Mouse (Mus musculus) midbrain, embryonic 14.5 days (tissue): ENCODE measurements around the gene Exoc3l2. TPM values are rescaled to one million over a fixed set of nuclear protein-coding genes. Genes with fewer than 3 reads are reported as not detected.
A peak's percentile ranks its signal among the peaks of the same experiment; 100 is the strongest.

Experiments
- ATAC-seq: fragments of 200-750 bp; cut with Nextera tagmentation; 2 replicates; pipeline ENCODE4 v1.8.0; 2017; ENCODE audit warnings: moderate number of reproducible peaks, moderate library complexity; ENCODE audit not compliant: low FRiP score, low TSS enrichment
- DNase-seq: peaks from one replicate; pipeline ENCODE4 v3.0.0-alpha.2; 2015
- H3K27ac ChIP-seq: fragments of 300-500 bp; sonication (generic); replicated peaks from 2 replicates; pipeline ENCODE4 v1.5.1; 2014; ENCODE audit warnings: mild to moderate bottlenecking, low read depth, low read length, moderate library complexity
- H3K27me3 ChIP-seq: fragments of 300-500 bp; sonication (generic); 2 replicates; pipeline ENCODE4 v1.6.1; 2014; ENCODE audit warnings: low read length, control low read depth, mixed read lengths; ENCODE audit not compliant: control insufficient read depth, insufficient read depth
- H3K36me3 ChIP-seq: fragments of 300-500 bp; sonication (generic); 2 replicates; pipeline ENCODE4 v1.6.1; 2014; ENCODE audit warnings: low read length, control low read depth; ENCODE audit not compliant: control insufficient read depth, insufficient read depth
- H3K4me1 ChIP-seq: fragments of 300-500 bp; sonication (generic); 2 replicates; pipeline ENCODE4 v1.6.1; 2014; ENCODE audit warnings: mild to moderate bottlenecking, antibody characterized with exemption, low read length, control low read depth; ENCODE audit not compliant: control insufficient read depth, insufficient read depth
- H3K4me2 ChIP-seq: fragments of 300-500 bp; sonication (generic); 2 replicates; pipeline ENCODE4 v1.6.1; 2014; ENCODE audit warnings: mild to moderate bottlenecking, low read length, moderate library complexity
- H3K4me3 ChIP-seq: fragments of 300-500 bp; sonication (generic); replicated peaks from 2 replicates; pipeline ENCODE4 v1.5.1; 2014; ENCODE audit warnings: low read depth, low read length
- H3K9ac ChIP-seq: fragments of 300-500 bp; sonication (generic); replicated peaks from 2 replicates; pipeline ENCODE4 v1.6.1; 2014; ENCODE audit warnings: mild to moderate bottlenecking, low read length, moderate library complexity
- H3K9me3 ChIP-seq: fragments of 300-500 bp; sonication (generic); 2 replicates; pipeline ENCODE4 v1.6.1; 2016; ENCODE audit warnings: low read length, control low read depth, mixed read lengths; ENCODE audit not compliant: control insufficient read depth
- WGBS: fragments of 180-500 bp; shearing (Covaris S2); extraction: QIAGEN DNeasy Blood & Tissue Kit; methylation state at CpG from one replicate; pipeline ENCODE4 v1.1.7; 2014; 5-methylcytosine and 5-hydroxymethylcytosine counted together
- polyA plus RNA-seq: library from polyadenylated mRNA; unstranded; fragments of >200 nt; fragmentation: Nextera tagmentation; extraction: Ambion mirVana; gene quantifications from 2 replicates; pipeline ENCODE4 v1.2.1, GENCODE M21; 2014

Gene Exoc3l2
- polyA plus RNA-seq, 1 experiment from 2014 or later = 0.29 TPM

GRCm38 (mm10) chr7:19532240-19532639 is 69.1 kb downstream of the Exoc3l2 start:
- peaks cover 64% of the 10 kb centered on the region for H3K36me3 ChIP-seq
- whole genome bisulfite sequencing = 90% methylated on average over 14 of the region's 14 CpGs

DNA sequence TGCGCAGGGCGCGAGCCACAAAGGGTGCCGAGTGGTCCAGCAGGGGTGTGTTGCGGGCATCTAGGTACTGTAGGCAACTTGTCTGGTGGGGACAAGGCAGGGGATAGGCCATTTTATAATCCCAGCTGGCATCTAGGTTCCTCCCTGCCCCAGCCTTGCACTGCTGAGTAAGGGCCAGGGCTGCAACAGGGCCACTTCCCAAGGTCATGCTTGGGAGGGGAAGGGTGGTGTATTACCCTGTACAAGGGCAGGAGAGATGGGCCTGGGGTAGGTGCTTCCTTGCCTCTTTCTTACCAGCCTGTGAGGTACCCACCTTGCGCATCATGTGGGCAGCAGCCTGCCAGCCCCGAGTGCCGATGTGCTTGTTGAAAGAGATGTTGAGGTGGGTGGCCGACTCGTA is 71.5 kb downstream of the Exoc3l2 start:
- Histone ChIP-seq H3K4me3 (no peak overlapping the region), H3K9me3 (no peaks in the 10 kb centered on the region), H3K9ac (no peak overlapping the region), H3K27me3 (no peaks in the 10 kb centered on the region), H3K4me1 (no peaks in the 10 kb centered on the region), H3K36me3 (peaks cover 57% of the 10 kb centered on the region), H3K4me2 (no peak overlapping the region), H3K27ac (no peak overlapping the region)
- DNase-seq (no peak), ATAC-seq (no peak)
- 97% methylated on average over 10 of the region's 10 CpGs for WGBS

More at GRCm38 (mm10) chr7:19532240-19532639, 69.1 kb downstream of the Exoc3l2 start:
- H3K27me3 ChIP-seq = no peaks in the 10 kb centered on the region
- H3K4me2 ChIP-seq = no peak overlapping the region
- no peak overlapping the region for H3K9ac ChIP-seq
- no peak overlapping the region for H3K4me3 ChIP-seq
- DNase-seq (no peak), ATAC-seq (no peak; the same call in 1 of the 2 replicates)
- no peaks in the 10 kb centered on the region for H3K4me1 ChIP-seq
- H3K9me3 ChIP-seq = no peaks in the 10 kb centered on the region
- no peak overlapping the region for H3K27ac ChIP-seq

- no peaks in the 10 kb centered on the region for H3K36me3 ChIP-seq
- no peaks in the 10 kb centered on the region for H3K9me3 ChIP-seq
- peaks cover 11% of the 10 kb centered on the region; the same call in 1 of the 2 replicates for H3K4me1 ChIP-seq
- no peak overlapping the region for H3K27ac ChIP-seq
- WGBS = 98% methylated on average over 2 of the region's 2 CpGs
- no peak overlapping the region for H3K4me2 ChIP-seq
- no peaks in the 10 kb centered on the region for H3K27me3 ChIP-seq
- no peak for ATAC-seq
- DNase-seq = no peak
- H3K4me3 ChIP-seq = no peak overlapping the region
- H3K9ac ChIP-seq = no peak overlapping the region
These were observed 77.8 kb downstream of the Exoc3l2 start for GRCm38 (mm10) chr7:19540771-19541566.

DNA sequence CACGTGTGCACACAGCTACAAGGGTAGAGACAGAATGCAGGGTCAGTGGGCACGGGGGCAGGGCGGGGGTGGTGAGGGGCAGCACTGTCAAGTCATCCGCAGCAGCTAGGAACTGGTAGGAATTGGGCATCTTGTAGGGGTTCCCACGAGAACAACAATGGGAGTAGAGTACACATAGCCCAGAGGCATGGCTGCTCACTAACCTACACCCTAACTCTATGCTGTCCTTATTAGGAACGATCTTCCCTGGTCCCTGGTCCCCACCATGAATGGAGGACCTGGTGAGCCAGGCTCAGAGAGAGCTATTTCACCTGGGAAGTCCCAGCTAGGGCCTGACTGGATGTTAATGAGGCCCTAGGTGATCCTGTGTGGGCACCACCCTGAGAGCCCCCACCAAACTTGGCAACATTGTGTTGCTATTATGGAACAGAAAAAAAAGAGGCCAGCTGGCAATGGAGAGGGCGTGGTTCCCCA is 78.6 kb downstream of the Exoc3l2 start:
- Histone ChIP-seq H3K4me2 (no peak overlapping the region), H3K27me3 (no peaks in the 10 kb centered on the region), H3K4me1 (peaks cover 11% of the 10 kb centered on the region; the same call in 1 of the 2 replicates), H3K27ac (0 out of 2 replicates have a peak overlapping the region, but pooled peaks have one; percentile 0), H3K4me3 (no peak overlapping the region), H3K9ac (no peak overlapping the region), H3K36me3 (no peaks in the 10 kb centered on the region), H3K9me3 (no peaks in the 10 kb centered on the region)
- 75% methylated on average over 7 of the region's 7 CpGs for WGBS
- DNase-seq = no peak
- ATAC-seq = 0 out of 2 replicates have a peak, but pooled peaks have one; percentile 24

- WGBS = 53% methylated on average over 8 of the region's 8 CpGs
- peak overlapping the region; percentile 38; the same call in 1 of the 2 replicates for H3K27ac ChIP-seq
- no peak overlapping the region for H3K4me2 ChIP-seq
- H3K36me3 ChIP-seq = no peaks in the 10 kb centered on the region
- peak; percentile 83 for ATAC-seq
- no peak overlapping the region for H3K9ac ChIP-seq
- H3K4me1 ChIP-seq = peaks cover 11% of the 10 kb centered on the region; the same call in 1 of the 2 replicates
- no peaks in the 10 kb centered on the region for H3K27me3 ChIP-seq
- no peak overlapping the region for H3K4me3 ChIP-seq
- peak; percentile 64 for DNase-seq
- no peaks in the 10 kb centered on the region for H3K9me3 ChIP-seq
These were observed 79.1 kb downstream of the Exoc3l2 start for GRCm38 (mm10) chr7:19542155-19542691.

GRCm38 (mm10) chr7:19543584-19543983 is 80.5 kb downstream of the Exoc3l2 start:
- DNase-seq (no peak), ATAC-seq (no peak)
- Histone ChIP-seq H3K4me1 (peaks cover 11% of the 10 kb centered on the region; the same call in 1 of the 2 replicates), H3K36me3 (no peaks in the 10 kb centered on the region), H3K4me2 (no peak overlapping the region), H3K27ac (no peak overlapping the region), H3K9me3 (no peaks in the 10 kb centered on the region), H3K9ac (no peak overlapping the region), H3K27me3 (no peaks in the 10 kb centered on the region), H3K4me3 (no peak overlapping the region)
- 63% methylated on average over 6 of the region's 6 CpGs for WGBS

DNA sequence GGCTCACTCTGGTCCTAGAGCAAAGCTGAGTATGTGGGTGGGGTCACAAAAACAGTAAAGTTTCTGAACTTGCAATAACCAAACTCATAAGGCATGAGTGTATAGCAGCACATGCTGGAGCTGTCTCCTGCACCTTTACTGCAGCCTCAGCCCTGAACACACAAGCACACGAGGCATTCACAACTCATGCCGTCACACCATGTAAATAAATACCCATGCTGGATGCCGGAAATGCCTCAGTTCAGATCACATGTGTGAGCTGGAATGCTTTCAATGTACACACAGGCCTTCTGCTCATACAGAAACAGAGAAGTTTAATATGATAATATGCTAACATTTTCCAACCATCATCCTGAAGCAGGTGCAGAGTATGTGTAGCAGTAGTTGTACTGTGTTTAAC is 82.9 kb downstream of the Exoc3l2 start:
- H3K27ac ChIP-seq = no peak overlapping the region
- ATAC-seq = no peak
- H3K4me1 ChIP-seq = peaks cover 11% of the 10 kb centered on the region; the same call in 1 of the 2 replicates
- no peak for DNase-seq
- no peaks in the 10 kb centered on the region for H3K36me3 ChIP-seq
- no peak overlapping the region for H3K4me3 ChIP-seq
- no peaks in the 10 kb centered on the region for H3K27me3 ChIP-seq
- no peak overlapping the region for H3K4me2 ChIP-seq
- H3K9me3 ChIP-seq = no peaks in the 10 kb centered on the region
- no peak overlapping the region for H3K9ac ChIP-seq
- 84% methylated on average over 3 of the region's 3 CpGs for whole genome bisulfite sequencing
